Comparison of ENCODE assay signal across 1 mouse cellular context in genomic region chr12:84114153-84114994, GRCm38 (mm10).
TF ChIP-seq lines count a peak whose summit lies in the region.

Dnal1 (plus strand) TSS chr12:84114366.

TF ChIP-seq in CH12.LX, 34 proteins besides CTCF, POLR2A, EP300 and RAD21 (continued from another document):
- 0 out of 2 replicates have a peak, but pooled peaks have one; percentile 7 for TF ChIP-seq NELFE (IDR thresholded peaks at IDR 0.05; ENCODE audit: low read depth, low read length)
- no peak for TF ChIP-seq JUN (IDR thresholded peaks at IDR 0.05; ENCODE audit: insufficient read depth, low read depth, low read length)
- TF ChIP-seq USF1 (IDR thresholded peaks at IDR 0.05; ENCODE audit: low read depth, low read length) = no peak
- no peak for TF ChIP-seq ZC3H11A (IDR thresholded peaks at IDR 0.05; ENCODE audit: low read depth, low read length)
- TF ChIP-seq JUND (conservative IDR thresholded peaks at IDR 0.05; ENCODE audit: low read depth, low read length) = no peak
- TF ChIP-seq SMC3 (IDR thresholded peaks at IDR 0.05; ENCODE audit: low read depth, low read length) = no peak
- TF ChIP-seq RCOR1 (conservative IDR thresholded peaks at IDR 0.05; ENCODE audit: low read depth, low read length) = no peak
- TF ChIP-seq IRF4 (IDR thresholded peaks at IDR 0.05; ENCODE audit: low read depth, low read length) = 0 out of 2 replicates have a peak, but pooled peaks have one; percentile 17
- TF ChIP-seq SIN3A (IDR thresholded peaks at IDR 0.05; ENCODE audit: low read length) = peak; percentile 69
- TF ChIP-seq HCFC1 (IDR thresholded peaks at IDR 0.05; ENCODE audit: low read depth, low read length) = peak; percentile 9; the same call in 1 of the 2 replicates
